Mouse (Mus musculus): ENCODE measurements around the gene Abca14.
"Not testable (repeated sequence)": the region's sequence is repeated elsewhere in the genome, so short reads cannot be mapped to it uniquely, and the experiment has no call there.

Gene Abca14

DNA sequence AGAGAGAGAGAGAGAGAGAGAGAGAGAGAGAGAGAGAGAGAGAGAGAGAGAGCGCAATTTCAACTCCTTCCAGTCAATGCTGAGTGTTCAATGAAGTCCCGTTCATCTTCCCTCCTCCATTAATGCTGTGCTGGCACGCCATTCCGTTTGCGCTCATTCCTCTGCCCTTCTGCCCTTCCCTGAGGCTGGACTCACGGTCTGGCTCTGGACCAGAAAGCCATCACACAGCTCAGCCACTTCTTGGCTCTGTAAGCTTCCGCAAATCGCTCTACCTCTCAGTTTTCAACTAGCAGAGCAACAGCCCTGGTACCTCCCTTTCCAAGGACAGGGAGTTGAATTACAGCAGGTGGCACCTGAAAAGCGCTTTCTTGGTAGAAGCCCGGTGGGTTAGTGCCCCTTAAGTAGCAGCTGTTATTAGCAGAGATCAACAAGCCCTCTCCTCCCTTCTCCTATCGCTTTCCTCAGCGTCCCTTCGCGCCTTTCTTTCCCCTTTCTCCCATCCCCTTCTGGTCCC, 2.5 kb upstream of the Abca14 start:
- DNase-seq (ENCODE audit: low read depth, low spot score): no peak

- no peak for DNase-seq (ENCODE audit: low read depth, low spot score)
These were observed 2.0 kb upstream of the Abca14 start, which contains the start of gene Crym for GRCm38 (mm10) chr7:120201771-120202170. Crym (minus strand) TSS chr7:120202111.

DNA sequence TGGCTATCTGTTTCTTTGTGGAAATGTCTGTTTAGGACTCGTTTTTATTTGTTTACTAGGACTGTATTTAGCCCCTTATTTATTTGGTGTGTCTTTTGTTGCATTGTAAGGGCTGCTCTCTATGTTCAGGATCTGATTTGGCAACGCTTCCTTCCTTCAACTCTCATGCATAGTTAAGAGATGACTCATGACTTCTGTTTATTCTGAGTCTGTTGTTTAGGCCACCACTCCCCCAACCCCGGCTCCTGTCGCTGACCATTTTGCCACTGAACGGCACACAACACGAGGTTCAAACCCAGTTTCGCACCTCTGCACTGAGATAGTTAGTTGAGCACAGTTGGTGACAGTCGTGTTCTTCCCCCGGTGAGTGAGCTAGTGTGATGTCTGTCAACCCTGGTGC, 2.2 kb downstream of the Abca14 start:
- no peak for DNase-seq (ENCODE audit: low read depth, low spot score)

DNA sequence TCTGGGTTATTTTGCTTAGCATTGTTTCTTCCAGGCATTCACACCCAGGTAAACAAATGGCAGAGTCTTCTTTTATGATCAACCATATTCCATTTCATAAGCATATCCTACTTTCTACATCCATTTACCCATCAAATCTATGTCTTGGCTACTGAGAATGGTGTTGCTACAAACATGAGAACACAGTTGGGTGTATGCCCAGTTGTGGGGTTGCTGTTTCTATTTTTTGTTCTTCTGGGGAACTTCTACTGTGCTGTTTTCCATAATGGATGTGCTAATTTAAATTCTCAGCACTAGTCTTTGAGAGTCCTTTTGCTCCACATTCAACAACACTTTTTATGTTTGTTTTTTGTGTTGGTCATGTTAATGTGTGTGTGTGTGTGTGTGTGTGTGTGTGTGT, 24.8 kb downstream of the Abca14 start:
- no peak for DNase-seq (ENCODE audit: low read depth, low spot score)

DNA sequence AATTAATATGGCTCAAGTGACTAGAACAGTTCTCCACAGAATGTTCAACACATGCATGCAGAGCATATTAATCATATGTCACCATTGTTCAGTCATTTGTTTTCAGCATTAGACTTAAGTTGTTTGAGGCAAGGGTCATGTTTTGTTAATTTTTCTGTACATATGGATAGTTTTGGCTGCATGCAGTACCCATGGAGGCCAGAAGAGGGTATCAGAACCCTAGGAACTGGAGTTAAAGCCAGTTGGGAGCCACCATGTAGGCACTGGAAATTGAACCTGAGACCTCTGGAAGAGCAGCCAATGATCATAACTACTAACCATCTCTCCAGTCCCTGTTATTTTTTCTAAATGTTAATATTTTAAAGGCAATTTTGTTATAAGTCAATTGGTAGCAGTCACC, 37.3 kb downstream of the Abca14 start:
- DNase-seq (ENCODE audit: low read depth, low spot score): no peak

DNA sequence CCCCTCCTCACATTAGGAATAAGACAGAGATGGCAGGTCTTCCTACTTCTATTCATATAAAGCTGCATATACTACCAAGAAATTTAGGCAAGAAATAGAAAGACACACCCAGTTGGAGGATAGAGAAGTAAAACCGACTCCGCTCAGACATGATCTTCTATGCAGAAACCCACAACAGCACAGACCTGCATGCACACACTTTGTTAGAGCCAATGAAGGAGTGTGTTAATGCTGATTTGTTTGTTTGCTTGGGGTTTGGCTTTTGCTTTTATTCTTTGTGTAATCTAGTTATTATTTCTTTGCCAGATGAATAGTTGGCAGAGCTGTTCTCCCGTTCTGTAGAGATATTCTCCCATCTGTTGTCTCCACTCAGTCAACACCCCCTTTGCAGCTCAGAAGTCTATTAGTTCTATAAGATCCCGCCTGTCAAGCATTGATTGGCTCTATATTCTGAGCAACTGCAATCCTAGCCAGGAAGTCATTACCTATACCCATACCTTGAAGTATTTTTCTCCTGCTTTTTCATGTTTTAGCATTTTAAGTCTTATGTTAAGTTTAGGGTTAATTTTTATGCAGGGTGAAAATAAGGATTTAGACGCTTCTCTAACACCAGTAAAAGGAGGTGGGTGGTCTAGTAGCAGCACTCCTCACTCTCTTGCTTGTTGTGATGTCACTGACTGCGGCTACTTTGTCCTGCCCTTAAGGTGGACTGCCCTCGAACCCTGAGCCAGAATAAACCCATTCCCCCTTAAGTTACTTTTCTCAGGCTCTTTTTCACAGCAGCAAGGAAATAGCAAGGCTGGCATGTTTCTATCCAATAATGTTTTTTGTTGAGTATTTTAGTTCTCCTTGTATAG, 67.6 kb downstream of the Abca14 start:
- DNase-seq (ENCODE audit: low read depth, low spot score): no peak

DNA sequence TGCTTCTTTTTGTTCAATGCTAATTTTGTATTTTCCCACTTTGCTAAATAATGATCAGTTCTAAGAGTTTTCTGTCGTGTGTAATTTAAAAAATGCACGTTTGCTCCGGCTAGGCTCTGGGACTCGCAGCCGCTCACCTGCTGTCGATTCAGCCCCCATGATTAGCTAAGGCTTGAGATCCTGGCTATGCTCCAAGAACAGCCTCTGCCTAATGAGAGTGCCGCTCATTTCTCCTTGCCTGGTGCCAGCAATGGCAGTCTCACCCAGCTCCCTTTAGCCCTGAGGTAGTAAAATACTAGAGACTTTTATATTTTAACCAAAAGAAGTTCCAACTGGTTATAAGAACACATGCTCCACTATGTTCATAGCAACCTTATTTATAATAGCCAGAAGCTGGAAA, 68.3 kb downstream of the Abca14 start:
- no peak for DNase-seq (ENCODE audit: low read depth, low spot score)

GRCm38 (mm10) chr7:120285286-120285685, 81.5 kb downstream of the Abca14 start:
- no peak for DNase-seq (ENCODE audit: low read depth, low spot score)

DNA sequence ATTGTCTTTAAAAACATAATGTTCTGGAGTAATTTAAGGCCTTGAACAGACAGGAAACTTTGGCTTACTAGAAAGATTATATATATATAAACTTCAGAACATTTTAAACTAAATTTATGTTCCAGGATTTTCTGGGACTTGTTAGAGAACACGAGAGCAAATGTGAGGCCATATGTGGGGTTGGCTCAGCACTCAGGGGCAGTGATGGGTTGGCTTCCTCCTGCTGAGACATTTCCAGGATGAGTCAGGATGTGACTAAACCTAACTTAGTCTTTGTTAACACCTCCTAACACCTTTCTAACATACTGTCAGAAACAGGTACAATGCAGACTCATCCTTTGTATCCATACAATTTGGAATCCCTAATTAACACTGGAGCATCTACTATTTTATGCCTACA, 112.3 kb downstream of the Abca14 start:
- no peak for DNase-seq (ENCODE audit: low read depth, low spot score)

DNA sequence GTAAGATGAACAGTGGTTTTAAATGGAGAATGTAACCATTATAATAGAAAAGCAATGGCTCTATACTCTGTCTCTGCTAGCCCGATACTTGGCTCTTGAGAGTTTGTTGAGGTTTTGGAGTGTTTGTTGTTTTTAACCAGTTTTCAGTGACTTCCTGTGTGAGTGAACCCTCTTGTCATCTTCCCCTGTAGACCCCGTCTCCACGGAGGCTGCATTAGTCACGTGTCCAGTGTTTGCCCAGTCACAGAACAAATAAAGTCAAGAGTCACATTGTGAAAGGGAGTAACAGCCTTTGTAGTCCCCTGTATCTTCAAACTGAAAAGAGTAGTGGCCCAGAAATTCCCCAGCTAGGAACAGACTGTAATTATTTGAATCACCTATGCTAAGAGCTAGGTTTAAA, 119.2 kb downstream of the Abca14 start:
- DNase-seq (ENCODE audit: low read depth, low spot score): no peak

DNA sequence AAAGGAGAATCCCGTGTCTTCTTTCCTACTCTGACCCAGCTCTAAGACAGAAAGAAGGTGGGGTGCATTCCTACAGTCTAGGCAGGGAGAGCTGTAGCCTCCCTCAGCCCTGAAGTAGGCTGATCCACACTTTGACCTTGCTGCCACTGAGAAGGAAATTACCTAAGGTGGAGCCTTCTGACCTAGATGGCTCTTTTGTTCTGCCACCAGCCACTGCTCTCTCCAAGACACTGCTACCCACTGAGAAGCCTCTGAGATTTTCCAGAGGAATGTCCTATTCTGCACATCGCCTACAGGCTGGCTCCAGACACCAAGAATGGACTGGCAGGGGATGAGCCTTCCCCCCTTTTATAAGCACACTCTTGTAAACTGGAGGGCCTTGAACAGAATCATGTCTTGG, 122.2 kb downstream of the Abca14 start:
- DNase-seq (ENCODE audit: low read depth, low spot score): not testable (repeated sequence)

GRCm38 (mm10) chr7:120327220-120328073, 123.7 kb downstream of the Abca14 start:
- peak; percentile 8 for DNase-seq (ENCODE audit: low read depth, low spot score)

GRCm38 (mm10) chr7:120328087-120328793, 124.5 kb downstream of the Abca14 start, which contains the start of gene Abca15:
Abca15 (plus strand) TSS chr7:120328670.
- no peak for DNase-seq (ENCODE audit: low read depth, low spot score)

- peak; percentile 11 for DNase-seq (ENCODE audit: low read depth, low spot score)
These were observed 157.4 kb downstream of the Abca14 start for GRCm38 (mm10) chr7:120361159-120361558.
